Mouse (Mus musculus): ENCODE results near the gene Tmem120a.

Tmem120a gene

DNA sequence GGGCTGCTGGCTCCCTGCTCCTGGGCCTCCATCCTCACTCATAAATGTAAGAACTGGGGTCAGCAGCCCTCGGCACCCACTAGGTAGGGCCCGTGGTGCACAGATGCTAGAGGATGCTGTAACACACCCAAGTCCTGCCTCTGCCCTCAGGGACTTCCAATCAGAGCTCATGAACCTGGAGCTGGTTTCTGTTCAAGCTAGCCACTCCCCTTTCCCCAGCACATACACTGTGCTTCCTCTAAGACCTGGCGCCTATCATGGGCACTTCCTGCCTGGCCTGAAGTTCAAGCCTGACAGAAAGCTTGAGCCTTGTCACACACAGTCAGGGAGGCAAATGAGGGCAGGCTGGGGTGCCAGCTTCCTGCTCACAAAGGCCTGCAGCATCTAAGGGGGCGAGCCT is 11.2 kb downstream of the Tmem120a start:
- in situ Hi-C loops (cut with MboI): no loop called here

- in situ Hi-C loops (cut with MboI): no loop called here
These were observed 12.9 kb downstream of the Tmem120a start for GRCm38 (mm10) chr5:135731322-135731721.

- in situ Hi-C loops (cut with MboI): no loop called here
These were observed 13.3 kb downstream of the Tmem120a start for GRCm38 (mm10) chr5:135730916-135731315.

GRCm38 (mm10) chr5:135730278-135730677 is 14.0 kb downstream of the Tmem120a start:
- in situ Hi-C loops (cut with MboI): no loop called here

DNA sequence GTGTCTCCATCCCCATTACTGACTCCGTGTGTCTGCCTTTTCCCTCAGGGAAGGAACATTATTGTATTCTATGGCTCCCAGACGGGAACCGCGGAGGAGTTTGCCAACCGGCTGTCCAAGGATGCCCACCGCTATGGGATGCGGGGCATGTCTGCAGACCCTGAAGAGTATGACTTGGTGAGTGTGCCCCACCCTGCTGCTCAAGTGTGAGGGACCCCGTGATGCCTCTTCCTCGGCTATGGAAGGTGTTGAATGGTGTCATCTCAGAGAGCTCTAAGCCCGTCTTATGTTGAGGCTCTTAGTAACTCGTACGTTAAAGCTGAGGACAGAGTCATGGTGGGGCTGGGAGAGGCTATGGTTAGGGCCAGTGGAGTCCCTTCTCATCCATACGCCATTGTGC is 14.9 kb downstream of the Tmem120a start:
- in situ Hi-C loops (cut with MboI): no loop called here

DNA sequence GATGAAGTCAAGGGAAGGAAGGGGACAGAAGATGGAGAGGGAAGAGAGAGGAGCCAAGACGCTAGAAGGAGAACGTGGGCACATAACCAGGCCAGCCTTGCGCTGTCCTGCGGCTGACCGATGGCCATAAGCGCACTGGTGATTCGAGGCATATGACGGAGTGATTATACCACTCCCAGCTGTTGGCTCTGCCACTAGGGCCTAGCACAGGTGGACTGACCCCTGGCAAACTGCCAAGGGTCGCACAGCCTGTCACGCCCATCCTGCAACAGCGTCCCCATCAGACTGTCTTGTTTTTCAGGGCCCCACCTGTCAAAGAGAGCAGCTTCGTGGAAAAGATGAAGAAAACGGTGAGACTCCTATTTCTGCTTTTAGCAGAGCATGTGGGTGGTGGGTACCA is 15.9 kb downstream of the Tmem120a start:
- in situ Hi-C loops (cut with MboI): no loop called here

- in situ Hi-C loops (cut with MboI): no loop called here
These were observed 16.4 kb downstream of the Tmem120a start for GRCm38 (mm10) chr5:135727871-135728270.

GRCm38 (mm10) chr5:135726641-135727346 is 17.5 kb downstream of the Tmem120a start:
- in situ Hi-C loops (cut with MboI): no loop called here

GRCm38 (mm10) chr5:135725991-135726390 is 18.3 kb downstream of the Tmem120a start:
- in situ Hi-C loops (cut with MboI): no loop called here

DNA sequence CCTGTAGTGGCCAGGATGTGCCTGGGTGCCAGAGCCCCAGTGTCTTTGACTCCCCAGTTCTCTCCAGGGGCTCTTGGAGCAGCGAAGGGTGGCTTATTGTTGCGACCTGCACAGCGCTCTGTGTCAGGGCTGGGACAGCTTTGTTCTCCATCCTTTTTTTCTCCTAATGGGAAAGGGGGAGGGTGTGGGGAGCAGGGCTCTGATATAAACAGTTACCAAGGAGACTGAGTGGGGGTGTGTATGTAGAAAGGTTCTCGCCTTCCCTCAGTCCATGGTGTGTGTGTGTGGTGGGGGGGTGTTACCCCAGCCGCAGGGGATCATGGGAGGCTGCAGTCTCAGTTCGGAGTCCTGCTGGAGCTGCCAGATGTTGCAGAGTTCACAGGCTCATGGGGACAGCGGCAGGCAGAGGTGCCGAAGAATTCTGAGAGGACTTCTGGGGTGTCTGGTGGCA is 18.8 kb downstream of the Tmem120a start:
- in situ Hi-C loops (cut with MboI): no loop called here

- in situ Hi-C loops (cut with MboI): no loop called here
These were observed 19.5 kb downstream of the Tmem120a start for GRCm38 (mm10) chr5:135724536-135725322.

DNA sequence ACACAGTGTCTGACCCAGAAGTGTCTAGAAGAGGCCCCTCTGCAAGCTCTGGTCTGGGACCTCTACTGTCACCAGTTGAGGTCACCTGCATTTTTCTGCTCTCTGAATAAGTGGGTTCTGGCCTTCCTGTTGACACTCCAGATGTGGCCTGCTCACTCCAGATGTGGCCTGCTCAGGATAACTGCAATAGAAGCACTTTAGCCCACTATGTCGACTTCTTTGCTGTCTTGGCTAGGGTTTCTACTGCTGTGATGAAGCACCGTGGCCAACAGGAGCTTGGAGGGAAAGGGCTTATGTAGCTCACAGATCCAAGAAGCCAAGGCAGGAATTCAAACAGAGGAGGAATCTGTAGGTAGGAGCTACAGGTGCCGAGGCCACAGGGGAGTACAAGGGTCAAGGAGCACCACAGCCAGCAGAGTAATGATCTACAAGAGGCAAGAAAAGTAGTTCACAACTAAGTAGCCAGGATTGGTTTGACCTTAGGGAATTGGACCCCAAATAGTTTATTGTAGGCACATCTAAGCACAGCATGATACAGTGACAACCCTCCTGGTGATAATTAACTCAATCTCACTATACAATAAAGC is 21.0 kb downstream of the Tmem120a start:
- in situ Hi-C loops (cut with MboI): no loop called here

DNA sequence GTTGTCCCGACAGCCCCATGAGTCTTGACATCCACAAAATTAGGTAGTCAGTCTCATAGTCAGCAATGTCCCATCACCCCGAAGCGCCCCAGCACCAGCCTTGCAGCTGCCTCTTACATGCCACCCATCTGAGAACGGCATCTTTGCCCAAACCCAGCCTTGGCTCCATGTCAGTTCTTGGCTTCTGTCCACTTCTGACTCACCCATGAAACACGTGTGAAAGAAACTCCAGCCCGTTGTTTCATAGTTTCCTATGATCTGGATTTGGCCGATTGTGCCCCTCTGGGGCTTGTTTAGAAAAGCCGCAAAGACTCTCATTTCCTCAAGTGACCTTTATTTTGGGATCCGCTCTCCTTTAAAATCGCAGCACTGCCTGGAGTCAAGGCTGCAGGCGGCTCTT is 22.1 kb downstream of the Tmem120a start:
- in situ Hi-C loops (cut with MboI): no loop called here

- in situ Hi-C loops (cut with MboI): no loop called here
These were observed 23.2 kb downstream of the Tmem120a start for GRCm38 (mm10) chr5:135721076-135721475.

DNA sequence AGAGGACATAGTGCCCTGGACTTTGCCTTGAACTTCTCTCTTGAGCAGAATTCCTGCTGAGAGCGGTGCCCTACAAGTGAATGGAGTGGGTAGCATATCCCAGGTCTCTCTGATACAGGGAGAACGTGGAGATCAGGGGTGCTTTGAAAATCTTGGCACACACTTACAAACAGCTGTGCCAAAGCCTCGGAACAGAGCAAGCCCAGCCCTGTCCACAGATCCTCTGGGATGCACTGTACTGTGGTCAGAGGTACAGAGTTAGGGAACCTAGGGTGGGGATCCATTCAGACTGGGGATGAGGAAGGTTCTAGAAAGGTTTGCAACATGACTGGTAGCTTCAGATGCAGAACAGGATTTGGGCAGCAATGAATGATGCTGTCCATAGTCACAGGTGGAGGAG is 24.1 kb downstream of the Tmem120a start:
- in situ Hi-C loops (cut with MboI): no loop called here

GRCm38 (mm10) chr5:135719586-135720120 is 24.6 kb downstream of the Tmem120a start:
- in situ Hi-C loops (cut with MboI): no loop called here

DNA sequence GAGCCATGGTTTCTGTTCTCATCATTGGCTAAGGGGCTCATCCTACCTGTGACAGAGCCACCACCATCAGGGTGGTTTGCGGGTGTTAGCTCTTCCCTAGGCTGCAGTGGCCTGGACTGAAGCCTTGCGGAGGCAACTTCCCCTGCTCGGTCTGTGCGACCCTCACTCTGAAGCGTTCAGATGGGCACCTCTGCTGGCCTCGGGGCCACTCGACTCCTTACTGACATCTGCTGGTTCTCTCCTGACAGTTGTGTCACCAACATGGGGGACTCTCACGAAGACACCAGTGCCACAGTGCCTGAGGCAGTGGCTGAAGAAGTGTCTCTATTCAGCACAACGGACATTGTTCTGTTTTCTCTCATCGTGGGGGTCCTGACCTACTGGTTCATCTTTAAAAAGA is 28.6 kb downstream of the Tmem120a start:
- in situ Hi-C loops (cut with MboI): no loop called here

- in situ Hi-C loops (cut with MboI): no loop called here
These were observed 30.6 kb downstream of the Tmem120a start for GRCm38 (mm10) chr5:135713441-135714218.

- in situ Hi-C loops (cut with MboI): no loop called here
These were observed 31.4 kb downstream of the Tmem120a start for GRCm38 (mm10) chr5:135712803-135713202.

DNA sequence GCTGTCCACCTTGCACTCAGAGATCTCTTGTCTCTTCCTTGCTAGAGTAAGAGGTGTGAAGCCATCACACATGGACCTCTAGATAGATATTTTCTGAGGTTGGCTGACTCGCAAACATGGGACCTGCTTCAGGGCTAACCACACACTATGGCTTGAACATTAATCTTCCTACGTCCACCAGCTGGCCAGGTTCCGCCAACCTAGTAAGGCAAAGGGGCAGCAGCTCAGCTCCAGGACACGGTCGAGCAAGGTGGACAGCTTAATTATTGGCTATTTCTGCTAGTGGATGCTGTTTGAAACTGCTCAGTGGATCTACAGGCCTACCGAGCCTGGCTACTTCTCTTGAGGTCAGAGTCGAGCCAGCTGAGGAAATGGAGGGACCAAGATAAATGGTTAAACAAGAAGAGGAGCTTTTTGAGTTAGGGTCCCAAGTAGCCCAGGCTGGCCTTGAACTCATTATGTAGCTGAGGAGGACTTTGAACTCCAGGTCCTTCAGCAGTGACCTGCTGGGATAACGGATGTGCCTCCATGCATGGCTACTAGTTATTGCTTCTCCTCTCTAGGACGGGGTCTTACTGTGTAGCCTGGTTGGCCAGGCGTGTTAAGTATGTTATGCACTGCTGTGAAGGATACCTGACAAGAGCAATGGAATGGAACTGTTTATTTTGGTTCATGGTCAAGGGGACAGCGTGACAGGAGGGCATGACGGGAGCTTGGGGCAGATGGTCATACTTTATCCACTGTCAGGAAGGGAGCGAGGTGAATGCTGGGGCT is 32.5 kb downstream of the Tmem120a start:
- in situ Hi-C loops (cut with MboI): no loop called here

- in situ Hi-C loops (cut with MboI): no loop called here
These were observed 33.5 kb downstream of the Tmem120a start for GRCm38 (mm10) chr5:135710599-135711214.

Measured in mature B cell (primary cell).